Mouse (Mus musculus): Measurements from ENCODE around the gene Gm38431. TPM values are rescaled to one million over a fixed set of nuclear protein-coding genes. Genes with fewer than 3 reads are reported as not detected.

Gene Gm38431
- total and polyA plus RNA-seq, 3 experiments: 0.31 to 2.3 (median 0.34) TPM

DNA sequence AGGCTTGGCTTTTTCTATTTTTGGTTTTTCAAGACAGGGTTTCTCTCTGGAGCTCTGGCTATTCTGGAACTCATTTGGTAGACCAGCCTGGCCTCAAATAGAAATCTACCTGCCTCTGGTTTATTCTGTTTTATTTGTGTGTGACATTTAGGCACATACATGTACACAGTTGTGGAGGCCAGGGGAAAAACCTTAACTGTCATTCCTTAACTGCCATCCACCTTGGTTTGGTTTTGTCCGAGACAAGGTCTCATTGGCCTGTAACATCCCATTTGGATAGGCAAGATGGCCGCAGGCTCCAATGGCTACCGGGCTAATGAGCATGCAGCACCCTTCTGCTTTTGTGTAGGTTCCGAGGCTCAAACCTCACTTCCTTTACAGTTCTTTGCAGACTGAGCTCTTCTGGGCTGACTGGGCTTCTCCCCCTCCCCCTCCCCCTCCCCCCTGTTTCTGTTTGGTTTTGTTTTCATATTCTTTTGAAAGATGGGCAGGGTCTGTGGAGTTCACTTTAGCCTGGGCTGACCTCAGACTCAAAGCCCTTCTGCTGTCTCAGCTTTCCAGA lies 43.6 kb upstream of the Gm38431 start:
- DNase-seq: no peak
- Histone ChIP-seq H3K27me3 (ENCODE audit: control insufficient read depth, insufficient read depth, low read length) (no peaks in the 10 kb centered on the region), H3K9ac (ENCODE audit: low read depth, low read length) (no peak overlapping the region), H3K4me1 (ENCODE audit: control insufficient read depth, insufficient read depth, low read length) (peaks cover 15% of the 10 kb centered on the region), H3K36me3 (ENCODE audit: control insufficient read depth, insufficient read depth, low read length) (peaks cover 5% of the 10 kb centered on the region; the same call in 1 of the 2 replicates), H3K4me3 (no peak overlapping the region), H3K79me2 (replicated peaks; ENCODE audit: control insufficient read depth, insufficient read depth, low read length) (no peaks in the 10 kb centered on the region), H3K27ac (peak overlapping the region; percentile 81)
- TF ChIP-seq CTCF (IDR thresholded peaks at IDR 0.05) (no peak), POLR2A (IDR thresholded peaks at IDR 0.05; ENCODE audit: insufficient read depth, low read depth, low read length) (no peak), EP300 (IDR thresholded peaks at IDR 0.05; ENCODE audit: insufficient read depth, low read depth, low read length) (no peak)
- intact Hi-C loops (cut with DNase I): loop anchor here (10.0 kb wide), 1 partner anchor 131 kb away; the partner anchor contains the start of gene Mrpl4
- WGBS: 67% methylated on average over 4 of the region's 4 CpGs

- DNase-seq: peak; percentile 60 to 75
- Histone ChIP-seq H3K4me3 (no peak overlapping the region), H3K4me1 (ENCODE audit: control insufficient read depth, insufficient read depth, low read length) (peaks cover 15% of the 10 kb centered on the region), H3K27ac (peak overlapping the region; percentile 81), H3K27me3 (ENCODE audit: control insufficient read depth, insufficient read depth, low read length) (no peaks in the 10 kb centered on the region), H3K9ac (ENCODE audit: low read depth, low read length) (no peak overlapping the region), H3K79me2 (replicated peaks; ENCODE audit: control insufficient read depth, insufficient read depth, low read length) (no peaks in the 10 kb centered on the region), H3K36me3 (ENCODE audit: control insufficient read depth, insufficient read depth, low read length) (peaks cover 5% of the 10 kb centered on the region; the same call in 1 of the 2 replicates)
- TF ChIP-seq POLR2A (IDR thresholded peaks at IDR 0.05; ENCODE audit: insufficient read depth, low read depth, low read length) (no peak), CTCF (IDR thresholded peaks at IDR 0.05) (0 out of 2 replicates have a peak, but pooled peaks have one; percentile 4), EP300 (IDR thresholded peaks at IDR 0.05; ENCODE audit: insufficient read depth, low read depth, low read length) (no peak)
- 32% methylated on average over 9 of the region's 9 CpGs for WGBS
- intact Hi-C loops (cut with DNase I): loop anchor here (10.0 kb wide), 1 partner anchor 130 kb away; the partner anchor contains the start of gene Mrpl4
Observed at GRCm38 (mm10) chr9:21134595-21135328, 43.0 kb upstream of the Gm38431 start.

DNA sequence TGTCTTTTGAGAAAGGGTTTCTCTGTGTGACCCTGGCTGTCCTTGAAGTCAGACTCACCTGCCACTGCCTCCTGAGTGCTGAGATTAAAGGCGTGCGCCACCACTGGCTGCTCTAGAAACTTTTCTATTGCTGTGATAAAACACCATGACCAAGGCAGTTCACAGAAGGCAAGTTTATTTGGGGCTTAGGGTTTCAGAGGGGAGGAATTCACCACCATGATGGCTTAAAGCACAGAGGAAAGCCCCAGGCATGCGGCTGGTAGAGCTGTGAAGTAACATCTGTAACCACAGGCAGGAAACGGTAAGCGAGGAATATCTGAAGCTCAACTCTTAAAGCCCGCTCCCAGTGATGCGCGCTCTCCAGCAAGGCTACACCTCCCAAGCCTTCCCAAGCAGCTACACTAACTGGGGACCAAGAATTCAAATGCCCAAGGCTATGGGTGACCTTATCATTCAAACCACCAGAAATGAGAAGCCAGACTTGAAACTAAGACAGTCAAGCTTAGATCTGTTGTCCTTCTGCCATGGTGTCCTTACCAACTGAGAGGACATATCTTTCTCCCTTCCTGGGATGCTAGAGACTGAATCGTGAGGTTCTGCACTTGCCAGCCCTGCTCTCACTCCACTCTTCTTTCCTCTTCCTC lies 41.4 kb upstream of the Gm38431 start:
- Histone ChIP-seq H3K4me1 (ENCODE audit: control insufficient read depth, insufficient read depth, low read length) (peaks cover 15% of the 10 kb centered on the region), H3K27ac (no peak overlapping the region), H3K36me3 (ENCODE audit: control insufficient read depth, insufficient read depth, low read length) (peaks cover 5% of the 10 kb centered on the region; the same call in 1 of the 2 replicates), H3K79me2 (replicated peaks; ENCODE audit: control insufficient read depth, insufficient read depth, low read length) (no peaks in the 10 kb centered on the region), H3K9ac (ENCODE audit: low read depth, low read length) (no peak overlapping the region), H3K4me3 (no peak overlapping the region), H3K27me3 (ENCODE audit: control insufficient read depth, insufficient read depth, low read length) (no peaks in the 10 kb centered on the region)
- no peak for DNase-seq
- 65% methylated on average over 9 of the region's 9 CpGs for WGBS
- intact Hi-C loops (cut with DNase I): loop anchor here (2.0 to 10.0 kb wide), 2 partner anchors 40 to 128 kb away; partner anchors contain the start of genes Mrpl4 and Raver1
- TF ChIP-seq POLR2A (IDR thresholded peaks at IDR 0.05; ENCODE audit: insufficient read depth, low read depth, low read length) (no peak), EP300 (IDR thresholded peaks at IDR 0.05; ENCODE audit: insufficient read depth, low read depth, low read length) (no peak), CTCF (IDR thresholded peaks at IDR 0.05) (no peak)

- Histone ChIP-seq H3K36me3 (ENCODE audit: control insufficient read depth, insufficient read depth, low read length) (peaks cover 5% of the 10 kb centered on the region; the same call in 1 of the 2 replicates), H3K4me1 (ENCODE audit: control insufficient read depth, insufficient read depth, low read length) (peaks cover 15% of the 10 kb centered on the region), H3K9ac (ENCODE audit: low read depth, low read length) (no peak overlapping the region), H3K79me2 (replicated peaks; ENCODE audit: control insufficient read depth, insufficient read depth, low read length) (no peaks in the 10 kb centered on the region), H3K4me3 (no peak overlapping the region), H3K27me3 (ENCODE audit: control insufficient read depth, insufficient read depth, low read length) (no peaks in the 10 kb centered on the region), H3K27ac (no peak overlapping the region)
- 64% methylated on average over 12 of the region's 12 CpGs for WGBS
- DNase-seq: no peak
- intact Hi-C loops (cut with DNase I): loop anchor here (2.0 to 10.0 kb wide), 2 partner anchors 39 to 127 kb away; partner anchors contain the start of genes Mrpl4 and Raver1
- TF ChIP-seq POLR2A (IDR thresholded peaks at IDR 0.05; ENCODE audit: insufficient read depth, low read depth, low read length) (no peak), CTCF (IDR thresholded peaks at IDR 0.05) (peak; percentile 43)
Observed at GRCm38 (mm10) chr9:21132102-21132775, 40.4 kb upstream of the Gm38431 start.

- 6% methylated on average over 37 of the region's 37 CpGs for WGBS
- Histone ChIP-seq H3K36me3 (ENCODE audit: control insufficient read depth, insufficient read depth, low read length) (peaks cover 5% of the 10 kb centered on the region; the same call in 1 of the 2 replicates), H3K4me3 (peak within 1 kb of the TSS; percentile 59), H3K27me3 (ENCODE audit: control insufficient read depth, insufficient read depth, low read length) (no peaks in the 10 kb centered on the region), H3K27ac (peak within 1 kb of the TSS; percentile 64), H3K79me2 (replicated peaks; ENCODE audit: control insufficient read depth, insufficient read depth, low read length) (no peaks in the 10 kb centered on the region), H3K4me1 (ENCODE audit: control insufficient read depth, insufficient read depth, low read length) (peaks cover 15% of the 10 kb centered on the region), H3K9ac (ENCODE audit: low read depth, low read length) (peak within 1 kb of the TSS; percentile 70)
- intact Hi-C loops (cut with DNase I): loop anchor here (10.0 kb wide), 1 partner anchor 127 kb away; the partner anchor contains the start of gene Mrpl4
- DNase-seq: peak; percentile 87 to 94
- TF ChIP-seq POLR2A (IDR thresholded peaks at IDR 0.05; ENCODE audit: insufficient read depth, low read depth, low read length) (peak; percentile 68), EP300 (IDR thresholded peaks at IDR 0.05; ENCODE audit: insufficient read depth, low read depth, low read length) (0 out of 2 replicates have a peak, but pooled peaks have one; percentile 52), CTCF (IDR thresholded peaks at IDR 0.05) (no peak)
Observed at GRCm38 (mm10) chr9:21131059-21131956, 39.5 kb upstream of the Gm38431 start, which contains the start of gene Tyk2. Gene Tyk2, minus strand, starts transcription at chr9:21131243.
